Mouse (Mus musculus) natural killer cell, adult 2 months (primary cell): ENCODE results near the gene Polr3e.
A peak's percentile ranks its signal among the peaks of the same experiment; 100 is the strongest.

Experiments used
- DNase-seq, 2 experiments: peaks; one replicate each; pipeline ENCODE4 v3.0.0; 2022; ENCODE audit warnings: low spot score in 2 of 2

The Polr3e gene

GRCm38 (mm10) chr7:120917592-120918461 lies at the start of gene Polr3e:
TSS of gene Polr3e (plus strand) at chr7:120917744.
- peak; percentile 100 for DNase-seq

- no peak for DNase-seq
Measured at GRCm38 (mm10) chr7:120869883-120870282, 47.7 kb upstream of the Polr3e start.

- no peak for DNase-seq
Measured at GRCm38 (mm10) chr7:120870431-120871008, 47.0 kb upstream of the Polr3e start.

GRCm38 (mm10) chr7:120873083-120873482 lies 44.5 kb upstream of the Polr3e start:
- DNase-seq, result no peak

GRCm38 (mm10) chr7:120874021-120874420 lies 43.5 kb upstream of the Polr3e start:
- no peak for DNase-seq

GRCm38 (mm10) chr7:120874764-120875539 lies 42.6 kb upstream of the Polr3e start:
- no peak for DNase-seq

GRCm38 (mm10) chr7:120875540-120876388 lies 41.8 kb upstream of the Polr3e start:
- DNase-seq, result no peak

- DNase-seq, result no peak
Measured at GRCm38 (mm10) chr7:120878271-120878670, 39.3 kb upstream of the Polr3e start.

GRCm38 (mm10) chr7:120879972-120880371 lies 37.6 kb upstream of the Polr3e start:
- DNase-seq, result no peak

- no peak for DNase-seq
Measured at GRCm38 (mm10) chr7:120880770-120881169, 36.8 kb upstream of the Polr3e start.

- DNase-seq, result no peak
Measured at GRCm38 (mm10) chr7:120881451-120881850, 36.1 kb upstream of the Polr3e start.

- DNase-seq, result no peak
Measured at GRCm38 (mm10) chr7:120882674-120883073, 34.9 kb upstream of the Polr3e start.

GRCm38 (mm10) chr7:120883523-120884290 lies 33.8 kb upstream of the Polr3e start:
- peak in 1 of 2 experiments; percentile 32 for DNase-seq

GRCm38 (mm10) chr7:120884746-120885145 lies 32.8 kb upstream of the Polr3e start:
- no peak for DNase-seq

- no peak for DNase-seq
Measured at GRCm38 (mm10) chr7:120893123-120893522, 24.4 kb upstream of the Polr3e start.

- no peak for DNase-seq
Measured at GRCm38 (mm10) chr7:120897054-120897453, 20.5 kb upstream of the Polr3e start.

GRCm38 (mm10) chr7:120897711-120898335 lies 19.7 kb upstream of the Polr3e start:
- no peak for DNase-seq

GRCm38 (mm10) chr7:120900191-120900590 lies 17.4 kb upstream of the Polr3e start:
- no peak for DNase-seq

- DNase-seq, result no peak
Measured at GRCm38 (mm10) chr7:120901701-120902100, 15.8 kb upstream of the Polr3e start.

- no peak for DNase-seq
Measured at GRCm38 (mm10) chr7:120902931-120903330, 14.6 kb upstream of the Polr3e start.
